Mouse (Mus musculus) heart, embryonic 11.5 days (tissue): ENCODE measurements around the gene Ttc28. TPM values are rescaled to one million over a fixed set of nuclear protein-coding genes. Genes with fewer than 3 reads are reported as not detected.
"Not testable (repeated sequence)": the region's sequence is repeated elsewhere in the genome, so short reads cannot be mapped to it uniquely, and the experiment has no call there.

Source experiments
- ATAC-seq: fragments of 200-750 bp; cut with Nextera tagmentation; replicated peaks from 2 replicates; pipeline ENCODE4 v1.8.0; 2017; ENCODE audit warnings: moderate library complexity; ENCODE audit not compliant: insufficient number of reproducible peaks, low FRiP score, low TSS enrichment
- H3K27ac ChIP-seq: fragments of 300-500 bp; sonication (generic); 2 replicates; pipeline ENCODE4 v1.5.1; 2014; ENCODE audit warnings: mild to moderate bottlenecking, low read depth, low read length
- H3K27me3 ChIP-seq: fragments of 300-500 bp; sonication (generic); 2 replicates; pipeline ENCODE4 v1.6.1; 2014; ENCODE audit warnings: mild to moderate bottlenecking, low read length, mixed read lengths; ENCODE audit not compliant: control insufficient read depth, insufficient read depth
- H3K36me3 ChIP-seq: fragments of 300-500 bp; sonication (generic); 2 replicates; pipeline ENCODE4 v1.6.1; 2014; ENCODE audit warnings: mild to moderate bottlenecking, low read length, moderate library complexity, mixed read lengths; ENCODE audit not compliant: control insufficient read depth, insufficient read depth
- H3K4me1 ChIP-seq: fragments of 300-500 bp; sonication (generic); 2 replicates; pipeline ENCODE4 v1.6.1; 2014; ENCODE audit warnings: low read length; ENCODE audit not compliant: control insufficient read depth, insufficient read depth
- H3K4me2 ChIP-seq: fragments of 300-500 bp; sonication (generic); 2 replicates; pipeline ENCODE4 v1.6.1; 2014; ENCODE audit warnings: mild to moderate bottlenecking, moderate library complexity
- H3K4me3 ChIP-seq: fragments of 300-500 bp; sonication (generic); 2 replicates; pipeline ENCODE4 v1.5.1; 2014; ENCODE audit warnings: low read depth, low read length
- H3K9ac ChIP-seq: fragments of 300-500 bp; sonication (generic); 2 replicates; pipeline ENCODE4 v1.6.1; 2014; ENCODE audit warnings: mild to moderate bottlenecking, low read depth, low read length, moderate library complexity
- H3K9me3 ChIP-seq: fragments of 300-500 bp; sonication (generic); replicated peaks from 2 replicates; pipeline ENCODE4 v1.6.1; 2016; ENCODE audit warnings: low read length; ENCODE audit not compliant: control insufficient read depth
- WGBS: fragments of 180-500 bp; shearing (Covaris S2); extraction: QIAGEN DNeasy Blood & Tissue Kit; methylation state at CpG from one replicate; pipeline ENCODE4 v1.1.7; 2014; ENCODE audit not compliant: insufficient replicate concordance; 5-methylcytosine and 5-hydroxymethylcytosine counted together
- polyA plus RNA-seq: library from polyadenylated mRNA; unstranded; fragments of >200 nt; fragmentation: Nextera tagmentation; extraction: Ambion mirVana; gene quantifications from 2 replicates; pipeline ENCODE4 v1.2.1, GENCODE M21; 2014

Ttc28 gene
- polyA plus RNA-seq, 1 experiment from 2014 or later: 8.1 TPM

DNA sequence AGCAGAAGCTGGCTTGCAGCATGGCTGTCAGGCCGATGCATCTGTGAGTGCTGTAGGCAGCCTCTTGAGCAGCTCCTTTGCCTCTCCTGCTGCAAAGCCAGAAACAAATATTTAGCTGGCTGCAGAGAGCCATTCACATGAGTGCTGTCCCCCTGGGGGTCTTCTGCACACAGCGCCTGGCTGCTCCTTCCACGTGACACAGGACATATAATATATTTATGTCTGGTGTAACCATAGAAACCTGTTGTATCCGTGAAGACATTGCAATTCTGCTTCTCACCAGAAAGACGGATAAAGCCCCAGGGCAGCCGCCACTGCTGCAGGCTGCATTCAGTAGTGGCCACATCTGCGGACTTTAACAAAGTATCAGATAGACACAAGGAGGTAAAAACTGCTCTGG lies 376.6 kb downstream of the Ttc28 start:
- H3K36me3 ChIP-seq: no peaks in the 10 kb centered on the region
- WGBS: 53% methylated on average over 7 of the region's 7 CpGs
- no peak overlapping the region for H3K27ac ChIP-seq
- no peak overlapping the region for H3K4me3 ChIP-seq
- H3K9me3 ChIP-seq: no peaks in the 10 kb centered on the region
- H3K4me1 ChIP-seq: peaks cover 6% of the 10 kb centered on the region; the same call in 1 of the 2 replicates
- H3K9ac ChIP-seq: no peak overlapping the region
- ATAC-seq: no peak
- no peak overlapping the region for H3K4me2 ChIP-seq
- peaks cover 3% of the 10 kb centered on the region; the same call in 1 of the 2 replicates for H3K27me3 ChIP-seq

DNA sequence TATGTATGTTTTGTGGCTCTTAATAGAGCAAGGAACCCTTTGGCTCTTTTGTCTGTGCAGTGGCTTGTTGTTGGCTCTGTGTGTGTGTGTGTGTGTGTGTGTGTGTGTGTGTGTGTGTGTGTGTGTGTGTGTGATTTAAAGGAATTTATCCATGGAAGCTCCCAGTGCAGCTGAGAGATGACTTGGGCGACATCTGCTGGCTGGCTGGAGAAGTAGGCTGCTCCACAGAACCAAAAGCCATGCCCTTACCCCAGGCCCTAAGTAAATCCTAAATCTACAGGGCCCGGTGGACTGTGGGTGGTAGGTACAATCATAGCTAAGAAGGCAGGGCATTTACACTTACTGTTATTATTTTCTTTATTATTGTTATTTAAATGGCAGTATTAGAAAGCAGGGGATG lies 377.5 kb downstream of the Ttc28 start:
- no peak overlapping the region for H3K4me2 ChIP-seq
- 6% methylated on average over 2 of the region's 2 CpGs for WGBS

DNA sequence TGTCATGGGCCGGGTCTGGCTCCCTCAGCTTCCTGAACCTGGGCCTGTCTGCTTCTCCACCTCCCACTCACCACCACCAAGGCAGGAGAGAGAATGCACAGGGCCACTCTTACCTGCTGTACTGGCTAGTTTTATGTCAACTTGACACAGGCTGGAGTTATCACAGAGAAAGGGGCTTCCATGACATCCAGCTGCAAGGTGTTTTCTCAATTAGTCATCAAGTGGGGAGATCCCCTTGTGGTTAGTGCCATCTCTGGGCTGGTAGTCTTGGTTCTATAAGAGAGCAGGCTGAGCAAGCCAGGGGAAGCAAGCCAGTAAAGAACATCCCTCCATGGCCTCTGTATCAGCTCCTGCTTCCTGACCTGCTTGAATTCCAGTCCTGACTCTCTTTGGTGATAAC lies 381.6 kb downstream of the Ttc28 start:
- H3K27ac ChIP-seq, H3K9me3 ChIP-seq, H3K27me3 ChIP-seq, ATAC-seq, H3K36me3 ChIP-seq, H3K4me2 ChIP-seq, H3K9ac ChIP-seq, H3K4me3 ChIP-seq: not testable (repeated sequence)
- 64% methylated on average over 1 of the region's 1 CpGs for WGBS
- H3K4me1 ChIP-seq: peaks cover 37% of the 10 kb centered on the region

More for the DNA sequence above, 377.5 kb downstream of the Ttc28 start:
- Histone ChIP-seq H3K36me3 (no peaks in the 10 kb centered on the region), H3K4me1 (peaks cover 14% of the 10 kb centered on the region), H3K4me3 (no peak overlapping the region), H3K9me3 (no peaks in the 10 kb centered on the region), H3K27me3 (peaks cover 3% of the 10 kb centered on the region; the same call in 1 of the 2 replicates), H3K27ac (no peak overlapping the region), H3K9ac (no peak overlapping the region)
- no peak for ATAC-seq

DNA sequence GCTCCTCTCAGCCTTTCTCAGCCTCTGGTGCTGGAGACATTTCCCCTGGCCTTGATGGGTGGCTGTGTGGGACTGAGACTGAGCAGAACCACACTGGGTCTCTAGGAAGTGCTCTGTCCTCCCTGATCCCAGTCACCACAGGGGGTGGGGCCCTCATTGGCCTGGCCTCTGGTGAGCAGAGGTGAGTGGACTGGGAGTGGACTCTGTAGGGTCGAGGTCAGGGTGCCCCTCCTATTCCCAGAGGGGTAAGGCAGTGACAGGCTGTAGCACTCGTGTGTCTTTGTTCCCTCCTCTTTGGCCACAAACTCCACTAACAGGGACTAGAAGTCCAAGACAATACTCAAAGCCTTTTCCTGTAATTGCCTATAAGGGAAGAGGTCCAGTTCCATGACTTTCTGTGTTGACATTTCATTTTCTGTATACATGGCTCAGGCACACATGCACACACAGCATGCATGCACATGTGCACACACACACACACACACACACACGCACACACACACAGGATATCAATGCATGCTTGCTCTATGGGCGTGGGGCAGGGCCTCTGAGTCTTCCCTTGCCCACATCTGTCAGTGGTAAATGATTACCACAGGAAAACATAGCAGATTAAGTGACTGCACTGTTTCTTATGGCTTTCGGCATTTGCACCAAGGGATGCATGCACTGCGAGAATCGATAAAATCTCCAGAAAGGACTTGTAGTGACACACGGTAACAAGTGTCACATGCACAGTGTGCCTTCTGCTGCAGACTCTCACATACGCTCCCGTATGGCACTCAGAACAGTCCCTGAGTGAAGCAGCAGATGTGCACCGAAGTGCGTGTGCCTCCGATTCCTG lies 382.4 kb downstream of the Ttc28 start:
- Histone ChIP-seq H3K4me2 (no peak overlapping the region), H3K4me1 (peaks cover 37% of the 10 kb centered on the region), H3K27ac (peak overlapping the region; percentile 87), H3K27me3 (peaks cover 3% of the 10 kb centered on the region; the same call in 1 of the 2 replicates), H3K4me3 (no peak overlapping the region), H3K9me3 (peaks cover 3% of the 10 kb centered on the region; the same call in 1 of the 2 replicates), H3K9ac (no peak overlapping the region; the same call in 1 of the 2 replicates), H3K36me3 (peaks cover 6% of the 10 kb centered on the region)
- no peak for ATAC-seq
- WGBS: 60% methylated on average over 13 of the region's 13 CpGs

DNA sequence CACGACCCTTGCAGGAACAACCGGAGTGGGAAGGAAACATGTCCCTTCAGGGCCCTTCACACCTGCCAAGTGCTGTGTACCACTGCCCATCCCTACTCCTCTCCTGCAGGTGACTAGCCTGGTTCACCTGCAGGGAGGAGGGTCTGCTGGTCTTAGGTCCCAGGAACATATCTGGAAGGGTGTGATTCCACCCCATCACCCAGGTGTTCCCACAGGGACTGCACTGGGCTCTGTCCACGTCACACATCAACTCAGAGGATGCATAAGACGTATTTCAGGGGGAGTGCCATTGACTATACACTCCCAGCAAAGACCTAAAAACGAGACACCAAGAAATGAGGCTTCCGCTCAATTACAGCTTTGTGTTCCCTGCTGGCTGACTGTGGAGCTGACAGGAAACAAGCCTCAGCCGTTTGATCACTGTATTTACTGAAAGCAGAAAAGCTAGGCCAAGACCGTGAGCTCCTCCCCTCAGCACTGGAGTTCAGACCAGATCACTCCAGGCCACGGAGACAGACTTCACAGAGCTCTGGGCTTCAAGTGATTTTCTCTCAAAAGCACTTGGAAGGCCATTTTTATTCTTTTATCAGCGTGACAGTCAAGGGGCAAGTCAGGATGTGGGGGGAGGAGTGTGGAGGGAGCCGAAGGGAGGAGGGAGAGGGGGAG lies 383.1 kb downstream of the Ttc28 start:
- Histone ChIP-seq H3K9me3 (peaks cover 3% of the 10 kb centered on the region; the same call in 1 of the 2 replicates), H3K27ac (peak overlapping the region; percentile 87), H3K36me3 (peaks cover 6% of the 10 kb centered on the region), H3K4me2 (0 out of 2 replicates have a peak overlapping the region, but pooled peaks have one; percentile 14), H3K4me1 (peaks cover 37% of the 10 kb centered on the region), H3K9ac (no peak overlapping the region; the same call in 1 of the 2 replicates), H3K4me3 (no peak overlapping the region), H3K27me3 (peaks cover 3% of the 10 kb centered on the region; the same call in 1 of the 2 replicates)
- 21% methylated on average over 11 of the region's 11 CpGs for WGBS
- no peak for ATAC-seq

DNA sequence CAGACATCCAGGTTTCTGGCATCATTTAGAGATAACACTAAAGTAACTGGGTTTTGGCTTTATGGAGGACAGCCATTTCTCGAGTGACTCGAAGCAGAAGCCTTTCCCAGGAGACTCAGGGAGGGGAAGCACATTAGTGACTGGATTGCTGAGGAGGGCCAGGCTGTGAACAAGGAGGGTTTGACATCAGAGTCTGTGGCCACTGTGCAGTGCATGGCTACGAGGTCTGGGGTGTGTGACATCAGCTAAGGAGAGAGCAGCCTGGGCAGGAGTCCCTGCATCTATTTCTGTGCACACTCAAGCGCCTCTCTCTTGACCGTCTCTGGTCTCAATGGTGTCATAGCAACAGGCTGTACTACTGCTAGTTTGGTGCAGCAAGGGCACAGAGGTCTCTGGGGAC lies 383.8 kb downstream of the Ttc28 start:
- ATAC-seq: no peak
- Histone ChIP-seq H3K9ac (no peak overlapping the region), H3K4me1 (peaks cover 40% of the 10 kb centered on the region), H3K27me3 (peaks cover under 1% of the 10 kb centered on the region; the same call in 1 of the 2 replicates), H3K36me3 (peaks cover 6% of the 10 kb centered on the region), H3K4me3 (no peak overlapping the region), H3K4me2 (peak overlapping the region; percentile 12), H3K9me3 (peaks cover 3% of the 10 kb centered on the region; the same call in 1 of the 2 replicates), H3K27ac (peak overlapping the region; percentile 87)
- WGBS: 8% methylated on average over 5 of the region's 5 CpGs

DNA sequence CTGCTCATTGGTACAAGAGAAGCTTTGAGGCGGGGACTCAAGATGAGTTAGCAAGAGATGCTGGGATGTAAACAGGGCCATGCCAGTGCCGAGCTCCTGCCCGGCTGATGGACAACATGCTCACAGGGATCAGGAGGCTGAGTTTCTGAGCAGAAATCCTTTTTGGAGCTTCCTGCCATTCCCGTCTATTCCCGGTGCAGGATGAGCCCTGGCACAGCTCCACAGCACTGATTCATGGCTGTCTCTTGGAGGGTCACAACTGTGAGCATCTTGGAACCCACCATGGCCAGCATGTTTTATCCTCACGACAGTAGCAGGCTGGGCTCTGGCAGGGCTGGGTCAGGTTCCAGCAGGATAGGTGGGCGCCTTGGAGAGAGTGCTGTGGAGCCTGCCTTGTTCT lies 384.9 kb downstream of the Ttc28 start:
- Histone ChIP-seq H3K36me3 (peaks cover 6% of the 10 kb centered on the region), H3K4me2 (no peak overlapping the region), H3K27ac (no peak overlapping the region), H3K9me3 (peaks cover 3% of the 10 kb centered on the region; the same call in 1 of the 2 replicates), H3K27me3 (peaks cover 5% of the 10 kb centered on the region; the same call in 1 of the 2 replicates), H3K4me1 (peaks cover 40% of the 10 kb centered on the region), H3K9ac (no peak overlapping the region), H3K4me3 (no peak overlapping the region)
- ATAC-seq: no peak
- WGBS: 78% methylated on average over 7 of the region's 7 CpGs

DNA sequence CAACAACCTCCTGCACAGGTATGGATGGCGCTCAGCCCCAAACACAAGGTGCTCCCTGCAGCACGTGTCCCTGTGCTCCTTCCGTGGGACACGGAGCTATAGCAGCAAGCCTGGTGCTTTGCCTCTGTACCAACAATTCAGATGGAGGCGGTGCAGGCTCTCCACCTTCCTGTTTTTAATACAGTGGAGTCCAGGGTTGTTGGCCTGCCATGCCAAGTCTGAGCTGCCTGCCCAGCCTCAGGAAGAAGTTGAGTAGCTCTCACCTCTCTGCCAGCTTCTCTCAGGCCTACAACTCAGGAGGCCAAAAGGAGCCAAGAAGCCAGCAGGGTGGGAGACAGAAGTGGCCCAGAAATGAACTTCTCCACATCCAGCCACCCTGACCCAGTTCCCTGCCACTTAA lies 387.1 kb downstream of the Ttc28 start:
- Histone ChIP-seq H3K36me3 (peaks cover 6% of the 10 kb centered on the region), H3K4me2 (no peak overlapping the region), H3K9ac (no peak overlapping the region), H3K27me3 (peaks cover 5% of the 10 kb centered on the region; the same call in 1 of the 2 replicates), H3K9me3 (peaks cover 3% of the 10 kb centered on the region; the same call in 1 of the 2 replicates), H3K27ac (no peak overlapping the region), H3K4me3 (no peak overlapping the region), H3K4me1 (peaks cover 30% of the 10 kb centered on the region)
- no peak for ATAC-seq
- WGBS: 88% methylated on average over 5 of the region's 5 CpGs
